Mouse (Mus musculus): ENCODE measurements around the gene Tmem232.
A peak's percentile ranks its signal among the peaks of the same experiment; 100 is the strongest.
"Not testable (repeated sequence)": the region's sequence is repeated elsewhere in the genome, so short reads cannot be mapped to it uniquely, and the experiment has no call there.

Tmem232 gene

GRCm38 (mm10) chr17:65540441-65541272 lies at the start of gene Tmem232:
Gene Tmem232, minus strand, starts transcription at chr17:65540782.
- peak; percentile 38 for DNase-seq

GRCm38 (mm10) chr17:65586892-65587291 lies 46.3 kb upstream of the Tmem232 start:
- DNase-seq, result no peak

GRCm38 (mm10) chr17:65581440-65581839 lies 40.9 kb upstream of the Tmem232 start:
- DNase-seq, result no peak

GRCm38 (mm10) chr17:65579766-65580165 lies 39.2 kb upstream of the Tmem232 start:
- no peak for DNase-seq

GRCm38 (mm10) chr17:65575339-65575738 lies 34.8 kb upstream of the Tmem232 start:
- DNase-seq, result no peak

- DNase-seq, result no peak
These were observed 34.3 kb upstream of the Tmem232 start for GRCm38 (mm10) chr17:65574850-65575249.

- DNase-seq, result peak; percentile 19
These were observed 31.3 kb upstream of the Tmem232 start for GRCm38 (mm10) chr17:65571866-65572265.

GRCm38 (mm10) chr17:65571466-65571865 lies 30.9 kb upstream of the Tmem232 start:
- DNase-seq, result no peak

- no peak for DNase-seq
These were observed 23.6 kb upstream of the Tmem232 start for GRCm38 (mm10) chr17:65564189-65564588.

- no peak for DNase-seq
These were observed 22.8 kb upstream of the Tmem232 start for GRCm38 (mm10) chr17:65563345-65563744.

GRCm38 (mm10) chr17:65562761-65563160 lies 22.2 kb upstream of the Tmem232 start:
- peak; percentile 62 for DNase-seq

- DNase-seq, result no peak
These were observed 20.9 kb upstream of the Tmem232 start for GRCm38 (mm10) chr17:65561361-65562015.

GRCm38 (mm10) chr17:65559273-65559672 lies 18.7 kb upstream of the Tmem232 start:
- no peak for DNase-seq

- DNase-seq, result no peak
These were observed 18.2 kb upstream of the Tmem232 start for GRCm38 (mm10) chr17:65558788-65559187.

GRCm38 (mm10) chr17:65558217-65558616 lies 17.6 kb upstream of the Tmem232 start:
- DNase-seq, result peak; percentile 69

GRCm38 (mm10) chr17:65557212-65557611 lies 16.6 kb upstream of the Tmem232 start:
- no peak for DNase-seq

- DNase-seq, result no peak
These were observed 16.2 kb upstream of the Tmem232 start for GRCm38 (mm10) chr17:65556798-65557197.

- DNase-seq, result no peak
These were observed 11.9 kb upstream of the Tmem232 start for GRCm38 (mm10) chr17:65552426-65552997.

- DNase-seq, result no peak
These were observed 9.8 kb upstream of the Tmem232 start for GRCm38 (mm10) chr17:65550357-65550756.

- no peak for DNase-seq
These were observed 8.2 kb upstream of the Tmem232 start for GRCm38 (mm10) chr17:65548698-65549365.

- not testable (repeated sequence) for DNase-seq
These were observed 5.6 kb upstream of the Tmem232 start for GRCm38 (mm10) chr17:65546221-65546620.

- DNase-seq, result peak; percentile 57
These were observed 4.4 kb downstream of the Tmem232 start for GRCm38 (mm10) chr17:65536156-65536555.

GRCm38 (mm10) chr17:65532381-65532780 lies 8.2 kb downstream of the Tmem232 start:
- DNase-seq, result not testable (repeated sequence)

Data from kidney, adult 9 months (tissue).